Mouse (Mus musculus): ENCODE results near the gene Daw1. TPM values are rescaled to one million over a fixed set of nuclear protein-coding genes. Genes with fewer than 3 reads are reported as not detected.

The Daw1 gene
- polyA plus RNA-seq, 1 experiment from 2014 or later: 2.0 TPM

DNA sequence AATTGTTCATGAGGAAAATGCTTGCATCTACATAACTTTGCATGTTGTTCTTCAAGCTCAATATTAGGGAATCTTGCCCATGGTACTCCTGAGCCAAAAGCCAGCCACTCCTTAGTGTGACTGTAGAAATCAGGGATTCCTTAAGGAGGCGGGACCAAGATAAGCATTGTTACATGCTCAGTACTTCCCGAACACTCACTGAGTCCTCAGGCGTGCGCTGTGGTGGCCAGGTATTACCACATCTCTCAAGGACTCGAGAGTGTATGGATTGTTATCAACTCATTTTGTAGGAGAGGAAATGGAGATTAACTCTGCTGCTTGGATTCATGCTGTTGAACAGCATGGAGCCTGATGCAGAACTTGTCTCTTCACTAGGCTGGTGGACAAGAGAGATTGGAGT lies 17.5 kb upstream of the Daw1 start:
- no peak for ATAC-seq (ENCODE audit: low FRiP score, low read depth)
- Histone ChIP-seq H3K27me3 (no peaks in the 10 kb centered on the region), H3K4me2 (no peak overlapping the region), H3K36me3 (no peaks in the 10 kb centered on the region), H3K4me1 (replicated peaks) (no peaks in the 10 kb centered on the region), H3K27ac (replicated peaks) (no peak overlapping the region), H3K4me3 (no peak overlapping the region), H3K9ac (no peak overlapping the region), H3K9me3 (no peaks in the 10 kb centered on the region)
- 87% methylated on average over 5 of the region's 5 CpGs for WGBS

DNA sequence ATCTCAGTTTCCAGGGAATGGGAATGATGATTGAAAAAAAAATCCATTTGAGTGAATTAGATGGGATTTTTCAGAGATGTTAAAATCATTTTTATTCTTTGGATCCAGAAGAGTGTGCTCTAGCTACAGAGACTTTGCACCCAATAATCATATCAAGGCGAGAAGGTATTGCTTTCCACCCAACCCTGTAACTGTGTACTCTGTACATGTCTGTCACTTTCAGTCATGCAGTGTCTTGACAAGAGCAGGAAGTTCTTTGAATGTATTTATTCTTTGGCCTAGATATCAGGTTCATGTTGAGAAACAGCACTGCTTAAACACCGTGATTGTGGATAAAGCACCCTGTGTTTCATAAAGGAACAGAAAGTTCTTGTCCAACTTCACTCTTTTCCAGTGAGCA lies 13.0 kb upstream of the Daw1 start:
- ATAC-seq (ENCODE audit: low FRiP score, low read depth): no peak
- Histone ChIP-seq H3K27me3 (no peaks in the 10 kb centered on the region), H3K4me3 (no peak overlapping the region), H3K27ac (replicated peaks) (no peak overlapping the region), H3K36me3 (no peaks in the 10 kb centered on the region), H3K4me2 (no peak overlapping the region), H3K9me3 (no peaks in the 10 kb centered on the region), H3K4me1 (replicated peaks) (no peaks in the 10 kb centered on the region), H3K9ac (no peak overlapping the region)
- WGBS: 95% methylated on average over 2 of the region's 2 CpGs

DNA sequence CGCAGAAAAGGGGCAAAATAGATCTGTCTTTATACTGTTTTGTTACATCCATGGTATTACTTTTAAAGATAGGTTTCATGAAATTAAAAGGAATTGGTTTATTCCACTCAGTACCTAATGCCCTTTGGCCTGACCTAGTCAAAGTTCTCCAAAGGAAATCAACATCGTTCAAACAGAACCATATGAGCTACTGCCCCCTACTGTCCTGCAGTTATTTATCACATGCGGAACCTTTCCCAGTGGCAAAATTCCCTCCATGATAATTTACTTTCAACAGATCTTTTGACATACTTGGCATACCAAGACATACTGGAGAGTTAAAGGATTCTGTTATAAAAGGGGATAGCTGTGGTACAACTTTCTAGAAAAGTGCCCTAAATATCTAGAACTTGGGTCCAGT lies 9.3 kb upstream of the Daw1 start:
- Histone ChIP-seq H3K4me3 (no peak overlapping the region), H3K36me3 (no peaks in the 10 kb centered on the region), H3K9ac (no peak overlapping the region), H3K27me3 (no peaks in the 10 kb centered on the region), H3K9me3 (no peaks in the 10 kb centered on the region), H3K27ac (replicated peaks) (no peak overlapping the region), H3K4me2 (no peak overlapping the region), H3K4me1 (replicated peaks) (no peaks in the 10 kb centered on the region)
- 77% methylated on average over 3 of the region's 3 CpGs for WGBS
- ATAC-seq (ENCODE audit: low FRiP score, low read depth): no peak

DNA sequence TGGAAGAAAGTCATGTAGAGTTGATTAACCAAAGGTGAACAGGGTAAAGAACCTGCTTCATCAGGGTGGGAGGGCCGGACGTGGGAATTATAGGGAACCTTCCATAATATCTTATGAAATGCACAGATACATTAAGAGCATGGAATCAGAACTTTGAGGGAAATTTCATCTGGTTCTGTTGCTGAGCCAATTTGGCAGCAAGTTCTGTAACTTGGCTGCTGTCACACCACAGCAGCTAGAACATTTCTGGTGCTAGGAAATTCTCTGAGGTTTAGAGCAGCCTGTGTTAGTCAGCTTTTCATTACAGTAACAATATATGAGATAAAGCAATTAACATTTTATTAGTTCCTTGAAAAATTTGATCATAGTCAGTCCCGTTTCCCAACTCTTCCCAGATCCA lies 6.6 kb upstream of the Daw1 start:
- no peak overlapping the region for H3K4me2 ChIP-seq
- ATAC-seq (ENCODE audit: low FRiP score, low read depth): no peak
- no peaks in the 10 kb centered on the region for H3K4me1 ChIP-seq (replicated peaks)
- H3K9ac ChIP-seq: no peak overlapping the region
- no peaks in the 10 kb centered on the region for H3K9me3 ChIP-seq
- H3K4me3 ChIP-seq: no peak overlapping the region
- 90% methylated on average over 3 of the region's 3 CpGs for WGBS
- H3K27me3 ChIP-seq: no peaks in the 10 kb centered on the region
- no peak overlapping the region for H3K27ac ChIP-seq (replicated peaks)
- H3K36me3 ChIP-seq: no peaks in the 10 kb centered on the region

DNA sequence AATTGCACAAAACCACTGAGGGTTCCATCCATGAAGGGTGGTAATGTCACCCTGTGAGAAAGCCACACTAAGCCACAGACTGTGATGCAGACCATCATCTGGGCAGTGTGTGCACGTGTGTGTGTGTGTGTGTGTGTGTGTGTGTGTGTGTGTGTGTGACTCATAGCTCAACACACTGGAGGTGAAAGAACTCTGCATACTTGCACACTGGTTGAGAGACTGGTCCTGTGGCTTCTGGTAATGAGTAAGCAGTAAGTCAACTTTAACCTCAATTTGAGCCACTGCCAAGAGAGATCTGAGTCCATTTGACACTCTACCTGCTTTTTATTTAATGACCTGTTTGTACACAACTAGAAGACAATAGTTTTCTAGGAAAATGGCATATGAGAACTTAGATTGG lies 2.7 kb upstream of the Daw1 start:
- no peak overlapping the region for H3K9ac ChIP-seq
- no peak for ATAC-seq (ENCODE audit: low FRiP score, low read depth)
- no peak overlapping the region for H3K4me3 ChIP-seq
- no peak overlapping the region for H3K4me2 ChIP-seq
- H3K36me3 ChIP-seq: no peaks in the 10 kb centered on the region
- WGBS: 82% methylated on average over 1 of the region's 1 CpGs
- 0 out of 2 replicates have a peak, but pooled peaks cover 4% of the 10 kb centered on the region for H3K4me1 ChIP-seq (replicated peaks)
- H3K9me3 ChIP-seq: no peaks in the 10 kb centered on the region
- no peak overlapping the region for H3K27ac ChIP-seq (replicated peaks)
- H3K27me3 ChIP-seq: no peaks in the 10 kb centered on the region

DNA sequence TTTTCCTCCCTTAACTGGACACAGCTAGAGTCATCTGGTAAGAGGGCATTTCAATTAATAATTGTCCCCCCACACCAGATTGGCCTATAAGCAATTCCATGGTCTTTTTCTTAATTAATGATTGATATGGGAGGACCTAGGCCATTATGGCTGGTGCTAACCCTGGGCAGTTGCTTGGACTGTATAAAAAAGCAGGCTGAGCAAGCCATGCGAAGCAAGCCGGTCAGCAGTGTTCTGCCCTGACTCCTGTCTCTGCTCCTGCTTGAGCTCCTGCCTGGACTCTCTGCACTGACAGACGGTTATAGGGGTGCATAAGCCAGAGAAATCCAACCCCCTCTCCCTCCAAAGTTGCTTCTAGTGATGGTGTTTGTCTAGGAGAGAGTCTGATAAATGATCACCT lies 2.1 kb downstream of the Daw1 start:
- Histone ChIP-seq H3K9ac (no peak overlapping the region), H3K4me2 (no peak overlapping the region), H3K27ac (replicated peaks) (no peak overlapping the region), H3K27me3 (no peaks in the 10 kb centered on the region), H3K4me1 (replicated peaks) (0 out of 2 replicates have a peak, but pooled peaks cover 4% of the 10 kb centered on the region), H3K9me3 (no peaks in the 10 kb centered on the region), H3K4me3 (no peak overlapping the region), H3K36me3 (no peaks in the 10 kb centered on the region)
- no peak for ATAC-seq (ENCODE audit: low FRiP score, low read depth)
- WGBS: 71% methylated on average over 3 of the region's 3 CpGs

DNA sequence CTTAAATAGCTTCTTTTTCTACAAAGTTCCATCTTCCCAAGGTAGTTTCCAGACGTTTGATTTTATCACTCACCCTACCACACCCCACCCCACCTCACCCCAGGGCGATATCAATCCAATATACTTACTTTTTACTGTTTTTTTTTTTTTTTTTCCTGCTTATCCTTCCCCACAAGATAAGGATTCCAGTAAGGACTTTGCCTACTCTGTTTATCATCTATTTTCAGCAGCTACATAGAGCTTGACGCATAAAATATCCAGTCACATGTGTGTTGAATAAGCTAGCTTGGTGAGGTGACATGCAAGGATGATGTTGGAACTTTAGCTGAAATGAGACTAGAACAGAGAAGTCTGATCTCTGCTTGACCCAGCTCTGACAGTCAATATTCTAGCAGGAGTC lies 4.5 kb downstream of the Daw1 start:
- no peaks in the 10 kb centered on the region for H3K9me3 ChIP-seq
- 84% methylated on average over 3 of the region's 3 CpGs for WGBS
- no peaks in the 10 kb centered on the region for H3K36me3 ChIP-seq
- H3K4me1 ChIP-seq (replicated peaks): 0 out of 2 replicates have a peak, but pooled peaks cover 4% of the 10 kb centered on the region
- H3K27me3 ChIP-seq: no peaks in the 10 kb centered on the region
- H3K27ac ChIP-seq (replicated peaks): no peak overlapping the region
- no peak overlapping the region for H3K4me3 ChIP-seq
- no peak overlapping the region for H3K9ac ChIP-seq
- no peak overlapping the region for H3K4me2 ChIP-seq
- no peak for ATAC-seq (ENCODE audit: low FRiP score, low read depth)

DNA sequence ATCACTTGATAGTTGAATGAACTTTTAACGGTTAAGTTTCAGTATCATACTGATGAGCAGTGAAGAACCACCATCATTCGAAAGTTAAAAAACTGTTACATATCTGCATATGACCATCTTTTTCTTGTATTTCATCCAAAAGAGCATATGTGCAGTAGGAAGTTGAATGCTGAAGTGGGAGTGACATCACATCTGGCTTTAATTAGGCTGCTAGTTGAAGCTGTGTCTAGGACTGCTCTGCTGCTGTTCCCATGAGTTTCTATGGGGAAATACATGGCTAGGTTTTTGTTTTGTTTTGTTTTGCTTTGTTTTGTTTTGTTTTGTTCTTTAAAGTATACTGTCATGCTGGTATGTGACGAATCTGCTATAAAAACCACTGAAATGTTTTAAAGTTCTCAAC lies 9.6 kb downstream of the Daw1 start:
- Histone ChIP-seq H3K4me3 (no peak overlapping the region), H3K9ac (no peak overlapping the region), H3K27ac (replicated peaks) (no peak overlapping the region), H3K4me1 (replicated peaks) (no peaks in the 10 kb centered on the region), H3K36me3 (no peaks in the 10 kb centered on the region), H3K4me2 (no peak overlapping the region), H3K27me3 (no peaks in the 10 kb centered on the region), H3K9me3 (no peaks in the 10 kb centered on the region)
- ATAC-seq (ENCODE audit: low FRiP score, low read depth): no peak
- WGBS: 85% methylated on average over 3 of the region's 3 CpGs

DNA sequence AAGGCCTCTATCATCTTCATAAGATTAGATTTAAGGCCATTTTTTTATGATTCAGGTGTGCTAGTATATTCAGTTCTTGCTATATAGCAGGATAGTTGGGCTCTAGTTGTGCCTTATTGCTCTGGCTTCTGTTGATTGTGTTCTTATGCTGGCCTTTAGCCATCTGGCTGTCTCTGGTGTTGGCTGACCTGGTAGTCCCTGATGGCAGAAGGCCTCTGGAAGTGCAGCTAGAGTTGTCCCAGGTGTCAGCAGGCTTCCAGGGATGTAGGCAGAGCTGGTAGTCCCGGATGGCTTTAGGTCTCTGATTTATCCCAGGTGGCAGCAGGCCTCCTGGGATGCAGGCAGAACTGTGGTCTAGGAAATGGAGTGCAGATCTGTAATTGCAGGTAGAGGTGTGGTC lies 16.4 kb downstream of the Daw1 start:
- Histone ChIP-seq H3K9ac (no peak overlapping the region), H3K36me3 (no peaks in the 10 kb centered on the region), H3K4me2 (no peak overlapping the region), H3K4me3 (no peak overlapping the region), H3K9me3 (no peaks in the 10 kb centered on the region), H3K27me3 (no peaks in the 10 kb centered on the region), H3K4me1 (replicated peaks) (no peaks in the 10 kb centered on the region), H3K27ac (replicated peaks) (no peak overlapping the region)
- ATAC-seq (ENCODE audit: low FRiP score, low read depth): no peak
- whole genome bisulfite sequencing: 60% methylated on average over 1 of the region's 1 CpGs

DNA sequence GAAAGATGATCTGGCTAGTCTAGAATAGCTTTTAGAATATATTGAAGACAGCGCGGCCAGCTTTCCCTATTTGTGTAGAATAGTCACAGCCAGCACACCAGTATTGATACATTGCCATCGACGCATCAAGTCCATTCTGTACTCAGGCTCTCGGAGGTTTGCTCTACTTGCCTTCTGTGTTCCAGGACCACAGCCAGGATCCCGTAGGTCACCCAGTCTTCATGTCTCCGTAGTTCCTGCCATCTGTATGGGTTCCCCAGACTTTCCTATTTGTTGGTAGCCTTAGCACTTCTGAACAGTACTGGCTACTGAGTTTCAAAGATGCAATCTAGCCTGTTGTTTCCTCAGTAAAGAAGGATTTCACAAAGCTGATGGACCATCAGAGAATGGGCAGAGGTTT lies 20.0 kb downstream of the Daw1 start:
- no peak overlapping the region for H3K9ac ChIP-seq
- no peaks in the 10 kb centered on the region for H3K9me3 ChIP-seq
- no peak overlapping the region for H3K27ac ChIP-seq (replicated peaks)
- no peak for ATAC-seq (ENCODE audit: low FRiP score, low read depth)
- 92% methylated on average over 7 of the region's 7 CpGs for WGBS
- no peaks in the 10 kb centered on the region for H3K27me3 ChIP-seq
- no peak overlapping the region for H3K4me3 ChIP-seq
- H3K4me2 ChIP-seq: no peak overlapping the region
- H3K36me3 ChIP-seq: no peaks in the 10 kb centered on the region
- H3K4me1 ChIP-seq (replicated peaks): no peaks in the 10 kb centered on the region

DNA sequence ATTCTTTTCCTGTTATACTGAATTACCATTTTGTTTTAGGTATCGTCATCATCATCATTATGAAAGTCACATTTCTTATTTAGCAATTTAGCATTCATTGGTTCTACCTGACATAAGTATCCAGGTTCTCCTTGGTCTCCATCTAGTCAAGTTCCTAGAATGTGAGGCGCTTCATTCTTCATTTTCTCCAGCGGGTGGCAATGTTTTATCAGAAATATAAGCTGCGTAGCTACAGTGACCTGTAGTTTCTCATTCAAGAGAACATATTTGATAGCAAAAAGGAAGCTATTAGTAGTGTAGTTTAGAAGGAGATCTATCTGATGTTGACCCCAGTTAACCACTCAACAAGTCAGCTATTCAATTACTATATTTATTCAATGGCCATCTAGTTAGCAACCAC lies 21.9 kb downstream of the Daw1 start:
- H3K36me3 ChIP-seq: no peaks in the 10 kb centered on the region
- H3K4me2 ChIP-seq: no peak overlapping the region
- 66% methylated on average over 4 of the region's 4 CpGs for WGBS
- no peak overlapping the region for H3K4me3 ChIP-seq
- peak; percentile 48; the same call in 1 of the 2 replicates for ATAC-seq (ENCODE audit: low FRiP score, low read depth)
- no peaks in the 10 kb centered on the region for H3K9me3 ChIP-seq
- no peak overlapping the region for H3K9ac ChIP-seq
- H3K27ac ChIP-seq (replicated peaks): no peak overlapping the region
- no peaks in the 10 kb centered on the region for H3K4me1 ChIP-seq (replicated peaks)
- no peaks in the 10 kb centered on the region for H3K27me3 ChIP-seq

DNA sequence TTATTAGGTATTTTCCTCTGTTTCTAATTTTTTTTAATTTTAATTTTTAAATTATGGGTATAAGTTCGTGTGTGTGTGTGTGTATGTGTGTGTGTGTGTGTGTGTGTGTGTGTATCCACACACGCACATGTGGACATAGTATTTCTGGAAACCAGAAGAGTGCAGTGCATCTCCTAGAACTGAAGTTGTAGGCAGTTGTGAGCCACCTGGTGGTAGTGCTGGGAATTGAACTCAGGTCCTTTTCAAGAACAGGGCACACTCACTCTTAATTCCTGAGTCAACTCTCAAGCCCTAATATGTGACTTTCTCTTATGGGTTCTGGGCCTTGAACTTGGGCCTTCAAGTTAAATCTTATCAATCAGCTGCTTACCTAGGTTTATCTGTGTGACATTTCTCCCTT lies 27.6 kb downstream of the Daw1 start:
- no peak for ATAC-seq (ENCODE audit: low FRiP score, low read depth)
- H3K27me3 ChIP-seq: no peaks in the 10 kb centered on the region
- H3K9ac ChIP-seq: no peak overlapping the region
- H3K36me3 ChIP-seq: no peaks in the 10 kb centered on the region
- no peaks in the 10 kb centered on the region for H3K9me3 ChIP-seq
- 76% methylated on average over 2 of the region's 2 CpGs for WGBS
- H3K4me2 ChIP-seq: no peak overlapping the region
- no peaks in the 10 kb centered on the region for H3K4me1 ChIP-seq (replicated peaks)
- no peak overlapping the region for H3K4me3 ChIP-seq
- H3K27ac ChIP-seq (replicated peaks): no peak overlapping the region

DNA sequence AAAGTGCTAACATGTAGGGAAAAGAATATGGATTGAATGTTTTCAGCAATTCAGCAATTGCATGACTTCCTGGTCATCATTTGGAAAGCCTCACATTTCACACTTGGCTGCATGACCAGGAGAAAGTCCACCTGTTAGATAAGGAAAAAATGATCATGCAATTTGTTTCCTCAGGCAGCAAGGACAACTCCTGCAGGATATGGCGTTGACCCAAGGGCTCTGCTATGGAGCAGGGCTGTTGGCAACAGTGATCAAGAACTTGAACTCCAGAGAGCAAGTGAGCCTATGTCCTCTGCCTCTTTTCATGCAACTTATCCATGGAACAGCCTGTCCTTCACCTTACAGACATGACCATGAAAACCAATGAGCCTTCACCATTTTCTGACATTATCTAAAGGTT lies 50.4 kb downstream of the Daw1 start:
- whole genome bisulfite sequencing: 88% methylated on average over 1 of the region's 1 CpGs
- H3K4me1 ChIP-seq (replicated peaks): no peaks in the 10 kb centered on the region
- ATAC-seq (ENCODE audit: low FRiP score, low read depth): no peak
- H3K9ac ChIP-seq: no peak overlapping the region
- H3K4me2 ChIP-seq: no peak overlapping the region
- no peaks in the 10 kb centered on the region for H3K27me3 ChIP-seq
- H3K9me3 ChIP-seq: no peaks in the 10 kb centered on the region
- no peaks in the 10 kb centered on the region for H3K36me3 ChIP-seq
- no peak overlapping the region for H3K4me3 ChIP-seq
- H3K27ac ChIP-seq (replicated peaks): no peak overlapping the region
